Mouse (Mus musculus) heart, embryonic 12.5 days (tissue): ENCODE data around the gene Arhgap35. TPM values are rescaled to one million over a fixed set of nuclear protein-coding genes. Genes with fewer than 3 reads are reported as not detected.
A peak's percentile ranks its signal among the peaks of the same experiment; 100 is the strongest.

Experiments
- ATAC-seq: fragments of 200-750 bp; cut with Nextera tagmentation; 2 replicates; pipeline ENCODE4 v1.8.0; 2017; ENCODE audit warnings: moderate TSS enrichment, moderate library complexity; ENCODE audit not compliant: insufficient number of reproducible peaks, low FRiP score
- H3K27ac ChIP-seq: fragments of 300-500 bp; sonication (generic); 2 replicates; pipeline ENCODE4 v1.5.1; 2016; ENCODE audit warnings: mild to moderate bottlenecking, moderate library complexity; ENCODE audit not compliant: poor library complexity, severe bottlenecking
- H3K27me3 ChIP-seq: fragments of 300-500 bp; sonication (generic); replicated peaks from 2 replicates; pipeline ENCODE4 v1.6.1; 2016; ENCODE audit warnings: mild to moderate bottlenecking, moderate library complexity
- H3K36me3 ChIP-seq: fragments of 300-500 bp; sonication (generic); 2 replicates; pipeline ENCODE4 v1.6.1; 2016; ENCODE audit warnings: mild to moderate bottlenecking, moderate library complexity
- H3K4me1 ChIP-seq: fragments of 300-500 bp; sonication (generic); replicated peaks from 2 replicates; pipeline ENCODE4 v1.6.1; 2016; ENCODE audit warnings: mild to moderate bottlenecking
- H3K4me2 ChIP-seq: fragments of 300-500 bp; sonication (generic); 2 replicates; pipeline ENCODE4 v1.6.1; 2016; ENCODE audit warnings: mild to moderate bottlenecking, moderate library complexity
- H3K4me3 ChIP-seq: fragments of 300-500 bp; sonication (generic); 2 replicates; pipeline ENCODE4 v1.5.1; 2016; ENCODE audit warnings: mild to moderate bottlenecking
- H3K9ac ChIP-seq: fragments of 300-500 bp; sonication (generic); 2 replicates; pipeline ENCODE4 v1.6.1; 2016; ENCODE audit warnings: mild to moderate bottlenecking, moderate library complexity
- H3K9me3 ChIP-seq: fragments of 300-500 bp; sonication (generic); replicated peaks from 2 replicates; pipeline ENCODE4 v1.6.1; 2016; ENCODE audit warnings: mild to moderate bottlenecking, moderate library complexity
- WGBS: fragments of 180-500 bp; shearing (Covaris S2); methylation state at CpG from one replicate; pipeline ENCODE4 v1.1.7; 2016; 5-methylcytosine and 5-hydroxymethylcytosine counted together
- polyA plus RNA-seq: library from polyadenylated mRNA; unstranded; fragments of >200 nt; fragmentation: Nextera tagmentation; extraction: Ambion mirVana; gene quantifications from 2 replicates; pipeline ENCODE4 v1.2.1, GENCODE M21; 2016

Arhgap35 gene
- polyA plus RNA-seq, 1 experiment from 2014 or later, result 20.3 TPM

- H3K27me3 ChIP-seq, result peaks cover 50% of the 10 kb centered on the region
- H3K4me1 ChIP-seq, result no peaks in the 10 kb centered on the region
- no peaks in the 10 kb centered on the region for H3K36me3 ChIP-seq
- ATAC-seq, result no peak
- no peak overlapping the region for H3K9ac ChIP-seq
- H3K4me3 ChIP-seq, result no peak overlapping the region
- no peak overlapping the region for H3K4me2 ChIP-seq
- no peak overlapping the region for H3K27ac ChIP-seq
- H3K9me3 ChIP-seq, result 0 out of 2 replicates have a peak, but pooled peaks cover 2% of the 10 kb centered on the region
- WGBS, result 81% methylated on average over 5 of the region's 5 CpGs
Measured at GRCm38 (mm10) chr7:16465568-16465967, 149.2 kb downstream of the Arhgap35 start.

- Histone ChIP-seq H3K4me1 (no peaks in the 10 kb centered on the region), H3K9ac (no peak overlapping the region), H3K4me3 (no peak overlapping the region), H3K27ac (no peak overlapping the region), H3K4me2 (no peak overlapping the region), H3K27me3 (peaks cover 52% of the 10 kb centered on the region), H3K36me3 (no peaks in the 10 kb centered on the region), H3K9me3 (0 out of 2 replicates have a peak, but pooled peaks cover 2% of the 10 kb centered on the region)
- WGBS, result 8% methylated on average over 8 of the region's 8 CpGs
- no peak for ATAC-seq
Measured at GRCm38 (mm10) chr7:16465160-16465559, 149.6 kb downstream of the Arhgap35 start.

- no peak for ATAC-seq
- no peak overlapping the region for H3K27ac ChIP-seq
- H3K9me3 ChIP-seq, result peaks cover 8% of the 10 kb centered on the region; the same call in 1 of the 2 replicates
- no peak overlapping the region for H3K9ac ChIP-seq
- H3K4me1 ChIP-seq, result no peaks in the 10 kb centered on the region
- 0 out of 2 replicates have a peak, but pooled peaks cover 3% of the 10 kb centered on the region for H3K36me3 ChIP-seq
- WGBS, result 2% methylated on average over 14 of the region's 14 CpGs
- H3K4me3 ChIP-seq, result no peak overlapping the region
- no peak overlapping the region for H3K4me2 ChIP-seq
- peaks cover 36% of the 10 kb centered on the region for H3K27me3 ChIP-seq
Measured at GRCm38 (mm10) chr7:16463214-16463613, 151.6 kb downstream of the Arhgap35 start.

- peaks cover 31% of the 10 kb centered on the region for H3K27me3 ChIP-seq
- H3K9ac ChIP-seq, result no peak overlapping the region
- H3K4me2 ChIP-seq, result no peak overlapping the region
- peaks cover 12% of the 10 kb centered on the region for H3K36me3 ChIP-seq
- 77% methylated on average over 6 of the region's 6 CpGs for WGBS
- no peak overlapping the region for H3K27ac ChIP-seq
- no peaks in the 10 kb centered on the region for H3K4me1 ChIP-seq
- no peak for ATAC-seq
- H3K9me3 ChIP-seq, result peaks cover 7% of the 10 kb centered on the region; the same call in 1 of the 2 replicates
- no peak overlapping the region for H3K4me3 ChIP-seq
Measured at GRCm38 (mm10) chr7:16461705-16462104, 153.1 kb downstream of the Arhgap35 start.

GRCm38 (mm10) chr7:16461151-16461550 lies 153.6 kb downstream of the Arhgap35 start:
- no peak overlapping the region for H3K27ac ChIP-seq
- no peaks in the 10 kb centered on the region for H3K4me1 ChIP-seq
- 65% methylated on average over 6 of the region's 6 CpGs for WGBS
- H3K4me3 ChIP-seq, result no peak overlapping the region
- no peak overlapping the region for H3K4me2 ChIP-seq
- H3K27me3 ChIP-seq, result peaks cover 31% of the 10 kb centered on the region
- H3K9ac ChIP-seq, result no peak overlapping the region
- no peak for ATAC-seq
- H3K36me3 ChIP-seq, result peaks cover 17% of the 10 kb centered on the region
- peaks cover 7% of the 10 kb centered on the region; the same call in 1 of the 2 replicates for H3K9me3 ChIP-seq

GRCm38 (mm10) chr7:16460566-16460965 lies 154.2 kb downstream of the Arhgap35 start:
- H3K36me3 ChIP-seq, result peaks cover 23% of the 10 kb centered on the region
- no peak overlapping the region for H3K9ac ChIP-seq
- H3K27me3 ChIP-seq, result peaks cover 31% of the 10 kb centered on the region
- 56% methylated on average over 13 of the region's 13 CpGs for WGBS
- H3K27ac ChIP-seq, result no peak overlapping the region
- H3K9me3 ChIP-seq, result peaks cover 7% of the 10 kb centered on the region; the same call in 1 of the 2 replicates
- H3K4me1 ChIP-seq, result no peaks in the 10 kb centered on the region
- no peak overlapping the region for H3K4me3 ChIP-seq
- H3K4me2 ChIP-seq, result no peak overlapping the region
- ATAC-seq, result no peak

GRCm38 (mm10) chr7:16456289-16456688 lies 158.5 kb downstream of the Arhgap35 start:
- H3K27ac ChIP-seq, result no peak overlapping the region
- H3K4me1 ChIP-seq, result peaks cover 18% of the 10 kb centered on the region
- WGBS, result 79% methylated on average over 5 of the region's 5 CpGs
- ATAC-seq, result no peak
- H3K9ac ChIP-seq, result no peak overlapping the region
- no peak overlapping the region for H3K4me3 ChIP-seq
- peaks cover 7% of the 10 kb centered on the region; the same call in 1 of the 2 replicates for H3K9me3 ChIP-seq
- H3K4me2 ChIP-seq, result no peak overlapping the region
- H3K36me3 ChIP-seq, result peaks cover 32% of the 10 kb centered on the region
- peaks cover 15% of the 10 kb centered on the region for H3K27me3 ChIP-seq

GRCm38 (mm10) chr7:16455016-16455415 lies 159.8 kb downstream of the Arhgap35 start:
- WGBS, result 92% methylated on average over 14 of the region's 14 CpGs
- Histone ChIP-seq H3K27me3 (peaks cover 2% of the 10 kb centered on the region; the same call in 1 of the 2 replicates), H3K4me2 (no peak overlapping the region), H3K36me3 (peaks cover 32% of the 10 kb centered on the region), H3K4me3 (no peak overlapping the region), H3K27ac (no peak overlapping the region), H3K4me1 (peaks cover 18% of the 10 kb centered on the region), H3K9ac (no peak overlapping the region), H3K9me3 (peaks cover 7% of the 10 kb centered on the region; the same call in 1 of the 2 replicates)
- ATAC-seq, result no peak

- H3K27ac ChIP-seq, result peak overlapping the region; percentile 51
- H3K4me3 ChIP-seq, result peak overlapping the region; percentile 91
- H3K4me2 ChIP-seq, result peak overlapping the region; percentile 93
- no peaks in the 10 kb centered on the region for H3K27me3 ChIP-seq
- peak; percentile 58 for ATAC-seq
- H3K9me3 ChIP-seq, result peaks cover 2% of the 10 kb centered on the region; the same call in 1 of the 2 replicates
- WGBS, result under 1% methylated on average over 23 of the region's 23 CpGs
- H3K4me1 ChIP-seq, result peaks cover 18% of the 10 kb centered on the region
- H3K36me3 ChIP-seq, result peaks cover 28% of the 10 kb centered on the region
- peak overlapping the region; percentile 83 for H3K9ac ChIP-seq
Measured at GRCm38 (mm10) chr7:16453118-16453711, 161.6 kb downstream of the Arhgap35 start.

GRCm38 (mm10) chr7:16452587-16453073 lies 162.2 kb downstream of the Arhgap35 start, which contains the start of gene Tmem160:
TSS of gene Tmem160 (plus strand) at chr7:16452779.
- H3K27ac ChIP-seq, result peak within 1 kb of the TSS; percentile 51
- H3K36me3 ChIP-seq, result peaks cover 28% of the 10 kb centered on the region
- 2% methylated on average over 30 of the region's 30 CpGs for WGBS
- peak; percentile 97 for ATAC-seq
- peak within 1 kb of the TSS; percentile 91 for H3K4me3 ChIP-seq
- peak within 1 kb of the TSS; percentile 93 for H3K4me2 ChIP-seq
- H3K4me1 ChIP-seq, result peaks cover 18% of the 10 kb centered on the region
- H3K9me3 ChIP-seq, result no peaks in the 10 kb centered on the region
- H3K27me3 ChIP-seq, result no peaks in the 10 kb centered on the region
- H3K9ac ChIP-seq, result peak within 1 kb of the TSS; percentile 83

- ATAC-seq, result no peak
- H3K27me3 ChIP-seq, result no peaks in the 10 kb centered on the region
- H3K27ac ChIP-seq, result 0 out of 2 replicates have a peak overlapping the region, but pooled peaks have one; percentile 10
- H3K9me3 ChIP-seq, result no peaks in the 10 kb centered on the region
- H3K4me3 ChIP-seq, result no peak overlapping the region
- H3K4me1 ChIP-seq, result peaks cover 18% of the 10 kb centered on the region
- H3K4me2 ChIP-seq, result no peak overlapping the region
- H3K36me3 ChIP-seq, result peaks cover 20% of the 10 kb centered on the region
- no peak overlapping the region for H3K9ac ChIP-seq
- WGBS, result 65% methylated on average over 6 of the region's 6 CpGs
Measured at GRCm38 (mm10) chr7:16451656-16452055, 163.1 kb downstream of the Arhgap35 start.
